Mouse (Mus musculus) ES-Bruce4 (cell line): ENCODE results near the gene Ttn. TPM values are rescaled to one million over a fixed set of nuclear protein-coding genes. Genes with fewer than 3 reads are reported as not detected.

Experiments
- H3K27ac ChIP-seq: 2 replicates; pipeline ENCODE4 v1.5.1; 2012; ENCODE audit warnings: low read length, inconsistent platforms; ENCODE audit not compliant: insufficient read depth
- H3K27me3 ChIP-seq: 2 replicates; pipeline ENCODE4 v1.6.1; 2012; ENCODE audit warnings: mild to moderate bottlenecking, low read length, inconsistent platforms; ENCODE audit not compliant: control insufficient read depth, poor library complexity, insufficient read depth, severe bottlenecking
- H3K36me3 ChIP-seq: 2 replicates; pipeline ENCODE4 v1.6.1; 2012; ENCODE audit warnings: inconsistent platforms, mild to moderate bottlenecking, low read length, moderate library complexity; ENCODE audit not compliant: control insufficient read depth, poor library complexity, insufficient read depth, severe bottlenecking
- H3K4me1 ChIP-seq: one replicate; pipeline ENCODE4 v1.8.1; 2011; ENCODE audit warnings: low read length; ENCODE audit not compliant: control insufficient read depth, insufficient read depth
- H3K4me3 ChIP-seq: 2 replicates; pipeline ENCODE4 v1.5.1; 2011; ENCODE audit warnings: low read depth, mild to moderate bottlenecking, low read length
- H3K9ac ChIP-seq: 2 replicates; pipeline ENCODE4 v1.6.1; 2012; ENCODE audit warnings: low read depth, mild to moderate bottlenecking, inconsistent platforms; ENCODE audit not compliant: poor library complexity, severe bottlenecking
- H3K9me3 ChIP-seq: replicated peaks from 2 replicates; pipeline ENCODE4 v1.6.1; 2012; ENCODE audit warnings: mild to moderate bottlenecking, low read length, inconsistent platforms; ENCODE audit not compliant: control insufficient read depth, poor library complexity, insufficient read depth, severe bottlenecking
- CTCF ChIP-seq: IDR thresholded peaks from one replicate; pipeline ENCODE4 v1.8.1; 2011; ENCODE audit warnings: low read depth, low read length
- EP300 ChIP-seq: IDR thresholded peaks from 2 replicates; pipeline ENCODE4 v1.6.1; 2011; ENCODE audit warnings: low read depth, low read length; ENCODE audit not compliant: insufficient read depth
- POLR2A ChIP-seq: IDR thresholded peaks from one replicate; pipeline ENCODE4 v1.8.1; 2011; ENCODE audit warnings: low read length; ENCODE audit not compliant: insufficient read depth
- polyA plus RNA-seq: library from polyadenylated mRNA; stranded (reverse); fragments of >200 nt; gene quantifications from 2 replicates; pipeline ENCODE4 v1.2.4, GENCODE M21; 2011; ENCODE audit warnings: low read depth; ENCODE audit not compliant: missing spikeins, insufficient read depth, insufficient read length

Ttn gene
- polyA plus RNA-seq, 1 experiment, result 0.30 TPM

DNA sequence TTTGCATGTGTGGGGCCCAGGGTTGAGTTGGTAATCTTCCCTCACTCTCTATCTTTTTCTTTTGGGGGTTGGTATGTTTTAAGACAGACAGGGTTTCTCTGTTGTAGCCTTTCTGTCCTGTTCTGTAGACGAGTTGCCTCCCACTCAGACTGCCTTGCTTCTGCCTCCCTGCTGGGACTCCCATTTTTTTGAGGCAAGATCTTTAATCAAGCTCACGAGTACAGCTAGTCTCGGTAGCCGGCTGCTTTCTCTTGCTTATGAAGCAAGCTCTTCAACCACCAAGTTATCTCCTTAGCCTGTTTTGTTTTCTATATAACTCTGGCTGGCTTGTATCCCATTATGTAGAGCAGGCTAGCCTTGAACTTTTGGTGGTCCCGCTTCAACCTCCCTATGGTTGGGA lies 288.6 kb downstream of the Ttn start:
- Histone ChIP-seq H3K36me3 (peaks cover 54% of the 10 kb centered on the region), H3K9ac (no peak overlapping the region), H3K27ac (no peak overlapping the region), H3K4me1 (no peaks in the 10 kb centered on the region), H3K27me3 (no peaks in the 10 kb centered on the region), H3K4me3 (no peak overlapping the region), H3K9me3 (no peaks in the 10 kb centered on the region)
- TF ChIP-seq POLR2A (no peak), CTCF (no peak), EP300 (no peak)

DNA sequence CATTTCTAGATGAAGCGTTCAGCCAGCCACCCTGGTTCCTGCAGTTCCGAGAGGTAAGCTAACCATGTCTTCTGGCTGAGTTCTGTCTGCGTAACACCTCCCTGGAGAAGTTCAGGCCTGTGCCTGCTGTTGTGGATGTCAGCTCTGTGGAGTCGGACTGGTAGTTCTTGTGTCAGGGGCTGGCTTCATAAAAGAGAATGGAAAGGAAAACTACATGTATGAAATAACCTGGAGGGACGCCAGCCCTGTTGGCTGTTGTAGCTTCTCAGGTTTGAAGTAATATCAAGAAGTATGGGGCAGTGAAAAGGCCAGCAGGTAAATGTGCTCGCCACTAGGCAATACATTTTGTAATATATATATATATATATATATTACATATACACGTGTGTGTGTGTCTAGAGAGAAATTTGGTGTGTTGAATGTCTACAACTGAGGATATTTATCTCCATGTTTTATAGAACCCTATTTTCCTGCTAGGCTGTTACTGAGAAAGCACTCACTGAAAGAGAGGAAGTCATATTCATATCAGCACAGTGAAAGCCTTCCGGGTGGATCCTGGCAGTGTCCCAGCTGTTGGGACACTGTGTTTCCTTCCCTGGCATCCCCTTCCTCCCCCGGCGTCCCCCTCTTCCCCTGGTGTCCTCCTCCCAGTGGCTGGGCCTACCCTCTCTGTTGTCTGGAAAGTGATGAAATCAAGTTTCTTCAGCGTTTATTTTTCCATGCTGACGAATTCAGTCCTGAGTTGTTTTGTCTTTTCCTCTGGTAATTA lies 291.7 kb downstream of the Ttn start:
- no peaks in the 10 kb centered on the region for H3K9me3 ChIP-seq
- H3K4me1 ChIP-seq, result no peaks in the 10 kb centered on the region
- no peak overlapping the region for H3K4me3 ChIP-seq
- no peak overlapping the region for H3K9ac ChIP-seq
- no peaks in the 10 kb centered on the region for H3K27me3 ChIP-seq
- H3K36me3 ChIP-seq, result peaks cover 66% of the 10 kb centered on the region
- no peak overlapping the region for H3K27ac ChIP-seq
- TF ChIP-seq POLR2A (no peak), CTCF (no peak), EP300 (no peak)

DNA sequence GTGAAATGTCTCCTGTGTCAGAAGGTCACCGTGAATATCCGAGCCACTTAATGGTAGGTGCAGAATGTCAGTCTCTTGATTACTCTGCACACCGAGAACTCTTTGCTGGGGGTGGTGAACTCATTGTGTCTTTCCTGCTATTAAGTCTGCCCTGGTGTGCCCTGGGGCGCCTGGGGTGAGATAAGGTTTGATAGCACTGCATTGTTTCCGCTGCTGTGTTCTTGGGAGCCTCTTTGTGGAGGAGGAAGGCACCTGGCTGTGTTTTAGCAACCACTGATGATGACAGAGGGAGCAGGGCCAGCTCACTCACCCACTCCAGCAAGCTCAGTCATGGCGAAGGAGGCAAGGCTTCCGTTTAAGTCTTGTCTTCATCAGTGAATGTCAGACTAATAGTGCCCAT lies 294.2 kb downstream of the Ttn start:
- no peaks in the 10 kb centered on the region for H3K9me3 ChIP-seq
- no peak overlapping the region for H3K9ac ChIP-seq
- no peak overlapping the region for H3K4me3 ChIP-seq
- no peaks in the 10 kb centered on the region for H3K27me3 ChIP-seq
- no peaks in the 10 kb centered on the region for H3K4me1 ChIP-seq
- TF ChIP-seq CTCF (no peak), POLR2A (no peak), EP300 (no peak)
- H3K27ac ChIP-seq, result no peak overlapping the region
- H3K36me3 ChIP-seq, result peaks cover 53% of the 10 kb centered on the region

DNA sequence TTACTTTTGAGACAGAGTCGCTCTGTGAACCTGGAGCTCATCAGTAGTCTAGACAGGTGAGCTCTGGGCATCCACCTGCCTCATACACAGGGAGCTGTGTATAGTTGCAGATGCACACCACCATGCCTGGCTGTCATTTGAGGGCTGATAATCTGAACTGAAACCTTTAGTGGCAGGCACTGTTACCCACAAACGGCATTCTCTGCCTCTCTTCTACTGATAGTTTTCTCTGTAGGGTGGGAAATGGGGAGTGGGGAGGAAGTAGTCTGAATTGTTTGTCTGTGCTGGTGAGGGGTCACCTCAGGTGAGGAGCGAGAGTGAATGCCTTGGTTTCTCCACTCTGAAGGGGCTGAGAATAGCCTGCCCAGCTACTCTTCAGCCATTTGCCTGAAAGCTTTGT lies 294.7 kb downstream of the Ttn start:
- Histone ChIP-seq H3K36me3 (peaks cover 51% of the 10 kb centered on the region), H3K27ac (no peak overlapping the region), H3K4me3 (no peak overlapping the region), H3K9ac (no peak overlapping the region; the same call in 1 of the 2 replicates), H3K4me1 (no peaks in the 10 kb centered on the region), H3K9me3 (no peaks in the 10 kb centered on the region), H3K27me3 (no peaks in the 10 kb centered on the region)
- TF ChIP-seq CTCF (no peak), EP300 (no peak), POLR2A (no peak)

DNA sequence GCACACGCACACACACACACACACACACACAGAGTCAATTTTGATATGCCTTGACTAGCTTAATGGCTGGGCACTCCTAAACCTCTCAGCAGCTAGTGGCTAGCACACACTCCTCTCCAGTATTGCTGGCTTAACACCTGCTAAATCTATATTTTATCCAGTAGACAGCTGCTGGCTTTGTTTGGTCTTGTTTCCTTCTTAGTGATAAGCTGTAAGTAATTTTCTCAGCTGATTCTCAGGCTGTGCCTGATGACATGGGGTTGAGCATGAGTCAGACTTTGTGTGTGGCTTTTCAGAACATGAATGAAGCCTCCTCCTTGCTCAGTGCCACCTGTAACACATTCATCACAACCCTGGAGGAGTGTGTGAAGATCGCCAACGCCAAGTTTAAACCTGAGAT lies 295.4 kb downstream of the Ttn start:
- TF ChIP-seq EP300 (no peak), CTCF (no peak), POLR2A (no peak)
- Histone ChIP-seq H3K9me3 (no peaks in the 10 kb centered on the region), H3K4me3 (no peak overlapping the region), H3K4me1 (no peaks in the 10 kb centered on the region), H3K36me3 (peaks cover 47% of the 10 kb centered on the region), H3K27ac (no peak overlapping the region), H3K9ac (no peak overlapping the region), H3K27me3 (no peaks in the 10 kb centered on the region)

DNA sequence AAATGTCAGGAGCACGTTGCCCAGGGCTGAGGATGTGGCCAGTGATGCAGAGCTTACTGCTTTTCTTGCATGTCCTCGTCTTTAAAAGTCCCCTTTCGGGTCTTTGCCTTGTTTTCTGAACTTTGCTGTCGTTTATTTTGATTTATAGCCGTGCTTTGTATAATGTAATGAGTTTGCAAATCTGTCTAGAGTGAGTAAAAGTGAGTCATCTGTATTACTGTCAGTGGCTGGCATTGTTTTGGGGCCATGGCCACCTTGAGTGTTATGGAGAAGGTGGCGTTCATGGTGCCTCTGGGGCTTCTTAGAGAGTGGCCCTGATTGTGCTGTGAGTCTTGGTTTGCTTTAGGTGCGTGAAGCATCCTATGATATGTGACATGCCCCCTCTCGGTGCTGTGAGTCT lies 300.0 kb downstream of the Ttn start:
- TF ChIP-seq POLR2A (no peak), CTCF (no peak), EP300 (no peak)
- H3K4me1 ChIP-seq, result no peaks in the 10 kb centered on the region
- H3K4me3 ChIP-seq, result no peak overlapping the region
- no peak overlapping the region for H3K9ac ChIP-seq
- no peak overlapping the region for H3K27ac ChIP-seq
- H3K9me3 ChIP-seq, result no peaks in the 10 kb centered on the region
- peaks cover 38% of the 10 kb centered on the region for H3K36me3 ChIP-seq
- H3K27me3 ChIP-seq, result no peaks in the 10 kb centered on the region
